Mouse (Mus musculus) right cerebral cortex, postnatal 36 days (tissue): ENCODE data around the gene Rad52.

Source experiments
- DNase-seq, 2 experiments: peaks; one replicate each; pipeline ENCODE4 v3.0.0; 2022; ENCODE audit warnings: low spot score in 2 of 2, mixed read lengths in 1 of 2

Gene Rad52

GRCm38 (mm10) chr6:119902204-119903080 is at the start of gene Rad52:
TSS of gene Rad52 (plus strand) at chr6:119902698.
- peak; percentile 88 to 89 for DNase-seq

- no peak for DNase-seq
Measured at GRCm38 (mm10) chr6:119854156-119854555, 48.3 kb upstream of the Rad52 start.

GRCm38 (mm10) chr6:119855471-119855870 is 47.0 kb upstream of the Rad52 start:
- no peak for DNase-seq

- DNase-seq, result no peak
Measured at GRCm38 (mm10) chr6:119860236-119860635, 42.3 kb upstream of the Rad52 start.

- no peak for DNase-seq
Measured at GRCm38 (mm10) chr6:119861519-119861918, 41.0 kb upstream of the Rad52 start.

GRCm38 (mm10) chr6:119864341-119865034 is 38.0 kb upstream of the Rad52 start:
- peak; percentile 70 to 73 for DNase-seq

- no peak for DNase-seq
Measured at GRCm38 (mm10) chr6:119883151-119883550, 19.3 kb upstream of the Rad52 start.

GRCm38 (mm10) chr6:119892711-119893110 is 9.8 kb upstream of the Rad52 start:
- DNase-seq, result no peak

GRCm38 (mm10) chr6:119903081-119903789 is 737 bp downstream of the Rad52 start:
- no peak for DNase-seq

GRCm38 (mm10) chr6:119905461-119905860 is 3.0 kb downstream of the Rad52 start:
- no peak for DNase-seq

GRCm38 (mm10) chr6:119912046-119912445 is 9.5 kb downstream of the Rad52 start:
- no peak for DNase-seq

GRCm38 (mm10) chr6:119915710-119916109 is 13.2 kb downstream of the Rad52 start:
- no peak for DNase-seq

- peak in 1 of 2 experiments; percentile 10 for DNase-seq
Measured at GRCm38 (mm10) chr6:119918561-119919181, 16.2 kb downstream of the Rad52 start.

GRCm38 (mm10) chr6:119922136-119922535 is 19.6 kb downstream of the Rad52 start:
- no peak for DNase-seq

- no peak for DNase-seq
Measured at GRCm38 (mm10) chr6:119922544-119922943, 20.0 kb downstream of the Rad52 start.

- DNase-seq, result peak in 1 of 2 experiments; percentile 28
Measured at GRCm38 (mm10) chr6:119924235-119925005, 21.9 kb downstream of the Rad52 start.
